Mouse (Mus musculus) hindbrain, embryonic 16.5 days (tissue): Measurements from ENCODE around the gene 6030445D17Rik. TPM values are rescaled to one million over a fixed set of nuclear protein-coding genes. Genes with fewer than 3 reads are reported as not detected.

ENCODE experiments used
- ATAC-seq: fragments of 200-750 bp; cut with Nextera tagmentation; 2 replicates; pipeline ENCODE4 v1.8.0; 2017; ENCODE audit warnings: moderate TSS enrichment, moderate library complexity
- H3K27ac ChIP-seq: fragments of 300-500 bp; sonication (generic); 2 replicates; pipeline ENCODE4 v1.5.1; 2014; ENCODE audit warnings: low read depth, mild to moderate bottlenecking, control low read depth, low read length, moderate library complexity
- H3K27me3 ChIP-seq: fragments of 300-500 bp; sonication (generic); replicated peaks from 2 replicates; pipeline ENCODE4 v1.6.1; 2014; ENCODE audit warnings: low read length; ENCODE audit not compliant: control insufficient read depth, insufficient read depth
- H3K36me3 ChIP-seq: fragments of 300-500 bp; sonication (generic); 2 replicates; pipeline ENCODE4 v1.6.1; 2014; ENCODE audit warnings: mild to moderate bottlenecking, low read length, moderate library complexity, mixed read lengths; ENCODE audit not compliant: control insufficient read depth, insufficient read depth
- H3K4me1 ChIP-seq: fragments of 300-500 bp; sonication (generic); 2 replicates; pipeline ENCODE4 v1.6.1; 2014; ENCODE audit warnings: low read depth, low read length; ENCODE audit not compliant: control insufficient read depth, insufficient read depth
- H3K4me2 ChIP-seq: fragments of 300-500 bp; sonication (generic); 2 replicates; pipeline ENCODE4 v1.6.1; 2014; ENCODE audit warnings: mild to moderate bottlenecking, low read length, control low read depth, moderate library complexity
- H3K4me3 ChIP-seq: fragments of 300-500 bp; sonication (generic); 2 replicates; pipeline ENCODE4 v1.5.1; 2014; ENCODE audit warnings: mild to moderate bottlenecking, low read length, control low read depth, moderate library complexity
- H3K9ac ChIP-seq: fragments of 300-500 bp; sonication (generic); 2 replicates; pipeline ENCODE4 v1.6.1; 2014; ENCODE audit warnings: low read depth, mild to moderate bottlenecking, control low read depth, low read length, moderate library complexity
- H3K9me3 ChIP-seq: fragments of 300-500 bp; sonication (generic); 2 replicates; pipeline ENCODE4 v1.6.1; 2014; ENCODE audit warnings: mild to moderate bottlenecking, low read length, moderate library complexity; ENCODE audit not compliant: control insufficient read depth
- WGBS: fragments of 180-500 bp; shearing (Covaris S2); extraction: QIAGEN DNeasy Blood & Tissue Kit; methylation state at CpG from one replicate; pipeline ENCODE4 v1.1.7; 2014; 5-methylcytosine and 5-hydroxymethylcytosine counted together
- polyA plus RNA-seq: library from polyadenylated mRNA; unstranded; fragments of >200 nt; fragmentation: Nextera tagmentation; extraction: Ambion mirVana; gene quantifications from 2 replicates; pipeline ENCODE4 v1.2.1, GENCODE M21; 2015

Gene 6030445D17Rik
- polyA plus RNA-seq, 1 experiment from 2014 or later, result 0.43 TPM

GRCm38 (mm10) chr4:136431376-136431693 is 30.7 kb upstream of the 6030445D17Rik start:
- Histone ChIP-seq H3K4me2 (no peak overlapping the region), H3K4me1 (peaks cover 8% of the 10 kb centered on the region), H3K36me3 (no peaks in the 10 kb centered on the region), H3K4me3 (no peak overlapping the region), H3K9ac (no peak overlapping the region), H3K9me3 (no peaks in the 10 kb centered on the region), H3K27ac (no peak overlapping the region), H3K27me3 (no peaks in the 10 kb centered on the region; the same call in 1 of the 2 replicates)
- 0% methylated on average over 3 of the region's 3 CpGs for WGBS
- ATAC-seq, result no peak

GRCm38 (mm10) chr4:136434029-136434428 is 28.0 kb upstream of the 6030445D17Rik start:
- Histone ChIP-seq H3K4me3 (no peak overlapping the region), H3K4me2 (no peak overlapping the region), H3K9ac (no peak overlapping the region), H3K27ac (no peak overlapping the region), H3K9me3 (no peaks in the 10 kb centered on the region), H3K36me3 (no peaks in the 10 kb centered on the region), H3K4me1 (peaks cover 8% of the 10 kb centered on the region), H3K27me3 (no peaks in the 10 kb centered on the region)
- ATAC-seq, result no peak
- 91% methylated on average over 4 of the region's 4 CpGs for WGBS

GRCm38 (mm10) chr4:136439106-136439505 is 22.9 kb upstream of the 6030445D17Rik start:
- Histone ChIP-seq H3K36me3 (no peaks in the 10 kb centered on the region), H3K4me3 (no peak overlapping the region), H3K9me3 (no peaks in the 10 kb centered on the region), H3K27me3 (no peaks in the 10 kb centered on the region), H3K4me2 (no peak overlapping the region), H3K4me1 (no peaks in the 10 kb centered on the region), H3K9ac (no peak overlapping the region), H3K27ac (no peak overlapping the region)
- no peak for ATAC-seq
- 80% methylated on average over 4 of the region's 4 CpGs for WGBS

GRCm38 (mm10) chr4:136441354-136442043 is 20.6 kb upstream of the 6030445D17Rik start:
- Histone ChIP-seq H3K4me3 (no peak overlapping the region), H3K9ac (no peak overlapping the region), H3K27me3 (no peaks in the 10 kb centered on the region), H3K36me3 (no peaks in the 10 kb centered on the region), H3K27ac (no peak overlapping the region), H3K9me3 (no peaks in the 10 kb centered on the region; the same call in 1 of the 2 replicates), H3K4me1 (no peaks in the 10 kb centered on the region), H3K4me2 (no peak overlapping the region)
- no peak for ATAC-seq
- 58% methylated on average over 15 of the region's 15 CpGs for WGBS

- Histone ChIP-seq H3K27ac (no peak overlapping the region), H3K36me3 (no peaks in the 10 kb centered on the region), H3K4me3 (no peak overlapping the region), H3K9ac (no peak overlapping the region), H3K27me3 (no peaks in the 10 kb centered on the region), H3K4me1 (no peaks in the 10 kb centered on the region), H3K9me3 (no peaks in the 10 kb centered on the region; the same call in 1 of the 2 replicates), H3K4me2 (no peak overlapping the region)
- WGBS, result 67% methylated on average over 4 of the region's 4 CpGs
- ATAC-seq, result no peak
These were observed 17.5 kb upstream of the 6030445D17Rik start for GRCm38 (mm10) chr4:136444561-136444960.

- no peak overlapping the region for H3K4me3 ChIP-seq
- ATAC-seq, result no peak
- H3K27ac ChIP-seq, result no peak overlapping the region
- no peaks in the 10 kb centered on the region for H3K36me3 ChIP-seq
- no peaks in the 10 kb centered on the region for H3K4me1 ChIP-seq
- no peak overlapping the region for H3K4me2 ChIP-seq
- H3K27me3 ChIP-seq, result no peaks in the 10 kb centered on the region
- no peaks in the 10 kb centered on the region; the same call in 1 of the 2 replicates for H3K9me3 ChIP-seq
- H3K9ac ChIP-seq, result no peak overlapping the region
- 95% methylated on average over 5 of the region's 5 CpGs for WGBS
These were observed 12.3 kb upstream of the 6030445D17Rik start for GRCm38 (mm10) chr4:136449795-136450194.

- H3K36me3 ChIP-seq, result no peaks in the 10 kb centered on the region
- WGBS, result 82% methylated on average over 4 of the region's 4 CpGs
- no peak overlapping the region for H3K9ac ChIP-seq
- no peaks in the 10 kb centered on the region for H3K4me1 ChIP-seq
- no peaks in the 10 kb centered on the region for H3K9me3 ChIP-seq
- no peak overlapping the region for H3K4me2 ChIP-seq
- H3K27ac ChIP-seq, result no peak overlapping the region
- no peaks in the 10 kb centered on the region for H3K27me3 ChIP-seq
- no peak for ATAC-seq
- H3K4me3 ChIP-seq, result no peak overlapping the region
These were observed 11.8 kb upstream of the 6030445D17Rik start for GRCm38 (mm10) chr4:136450271-136450670.

- Histone ChIP-seq H3K36me3 (no peaks in the 10 kb centered on the region), H3K4me2 (no peak overlapping the region), H3K27ac (no peak overlapping the region), H3K27me3 (no peaks in the 10 kb centered on the region), H3K4me1 (no peaks in the 10 kb centered on the region), H3K9me3 (no peaks in the 10 kb centered on the region), H3K4me3 (no peak overlapping the region), H3K9ac (no peak overlapping the region)
- WGBS, result 23% methylated on average over 6 of the region's 6 CpGs
- ATAC-seq, result no peak
These were observed 10.5 kb upstream of the 6030445D17Rik start for GRCm38 (mm10) chr4:136451564-136451963.

GRCm38 (mm10) chr4:136452286-136452685 is 9.8 kb upstream of the 6030445D17Rik start:
- ATAC-seq, result no peak
- 79% methylated on average over 3 of the region's 3 CpGs for WGBS
- H3K27ac ChIP-seq, result no peak overlapping the region
- H3K4me3 ChIP-seq, result no peak overlapping the region
- no peak overlapping the region for H3K4me2 ChIP-seq
- no peak overlapping the region for H3K9ac ChIP-seq
- H3K27me3 ChIP-seq, result no peaks in the 10 kb centered on the region
- no peaks in the 10 kb centered on the region for H3K9me3 ChIP-seq
- H3K4me1 ChIP-seq, result no peaks in the 10 kb centered on the region
- no peaks in the 10 kb centered on the region for H3K36me3 ChIP-seq
